Mouse (Mus musculus) yolk sac, embryonic 10.5 days (tissue): ENCODE data around the gene Rps6ka3.

Experiments
- DNase-seq: peaks from one replicate; pipeline ENCODE4 v3.0.0-alpha.2; 2017; ENCODE audit warnings: low spot score

Rps6ka3 gene

DNA sequence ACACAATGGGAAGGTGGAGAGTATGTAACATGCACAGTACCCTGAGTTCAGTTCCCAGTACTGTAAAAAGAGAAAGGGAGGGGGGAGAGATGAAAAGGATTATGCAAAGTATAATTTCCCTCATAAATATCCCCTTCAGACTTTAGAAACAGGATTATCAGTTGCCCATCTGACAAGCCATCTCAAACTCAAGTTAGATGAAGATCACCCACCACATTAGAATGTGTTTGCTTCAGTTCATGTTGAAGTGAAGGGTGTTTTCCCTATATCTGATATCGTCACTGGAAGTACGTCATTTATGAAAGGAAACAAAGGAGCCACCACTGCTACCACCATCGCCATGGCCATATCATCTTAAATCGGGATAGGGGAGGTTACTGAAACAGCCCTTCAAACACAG, at the start of gene Rps6ka3:
TSS of gene Rps6ka3 (plus strand) at position 301 of the 400 bp plus-strand sequence.
- no peak for DNase-seq

GRCm38 (mm10) chrX:159169200-159169599, 40.9 kb upstream of the Rps6ka3 start:
- DNase-seq = no peak

- DNase-seq = no peak
These were observed 38.5 kb upstream of the Rps6ka3 start for GRCm38 (mm10) chrX:159171579-159171978.

GRCm38 (mm10) chrX:159191581-159191980, 18.5 kb upstream of the Rps6ka3 start:
- DNase-seq = no peak

GRCm38 (mm10) chrX:159199495-159199894, 10.6 kb upstream of the Rps6ka3 start:
- DNase-seq = no peak

DNA sequence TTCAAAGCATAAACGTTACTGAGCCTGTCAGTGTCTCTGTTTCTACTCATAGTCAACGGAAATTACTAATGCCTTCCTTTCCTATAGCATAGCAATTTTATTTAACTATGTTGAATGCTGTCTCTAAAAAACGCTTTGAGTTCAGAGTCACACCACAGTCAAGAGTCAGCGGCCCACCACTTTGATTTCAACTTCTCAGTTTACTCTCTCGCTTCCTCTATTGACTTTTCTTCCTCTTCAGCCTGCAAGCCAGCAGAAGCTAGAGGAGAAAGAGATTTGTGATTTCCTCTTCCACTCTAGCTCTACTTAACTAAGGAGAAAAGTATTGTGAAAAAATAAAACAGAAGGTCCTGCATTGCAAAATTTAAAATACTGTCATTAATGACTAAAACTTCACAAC, 10.0 kb upstream of the Rps6ka3 start:
- DNase-seq = no peak

- DNase-seq = no peak
These were observed 931 bp downstream of the Rps6ka3 start for GRCm38 (mm10) chrX:159210892-159211583.

- DNase-seq = no peak
These were observed 5.1 kb downstream of the Rps6ka3 start for GRCm38 (mm10) chrX:159215253-159215652.

GRCm38 (mm10) chrX:159222474-159222873, 12.4 kb downstream of the Rps6ka3 start:
- DNase-seq = no peak

DNA sequence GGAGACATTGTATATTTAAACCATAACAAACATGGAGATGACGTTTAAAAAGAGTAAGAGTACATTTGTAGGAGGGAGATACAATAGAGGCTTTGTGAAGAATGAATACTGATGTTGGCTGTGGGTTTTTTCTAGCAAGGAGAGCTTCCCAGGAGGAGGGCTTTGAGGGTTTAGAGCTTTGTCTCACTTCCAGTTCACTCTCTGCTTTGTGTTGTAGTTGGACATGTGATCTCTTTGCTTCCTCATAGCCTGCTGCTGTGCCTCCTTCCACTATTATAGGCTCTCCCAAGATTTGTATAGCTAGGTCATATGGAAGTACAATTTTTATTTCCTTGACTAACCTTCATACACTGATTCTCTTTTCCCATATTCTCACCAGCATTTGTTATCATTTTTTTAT, 27.2 kb downstream of the Rps6ka3 start:
- DNase-seq = no peak

GRCm38 (mm10) chrX:159254001-159254884, 44.1 kb downstream of the Rps6ka3 start:
- peak; percentile 58 for DNase-seq

DNA sequence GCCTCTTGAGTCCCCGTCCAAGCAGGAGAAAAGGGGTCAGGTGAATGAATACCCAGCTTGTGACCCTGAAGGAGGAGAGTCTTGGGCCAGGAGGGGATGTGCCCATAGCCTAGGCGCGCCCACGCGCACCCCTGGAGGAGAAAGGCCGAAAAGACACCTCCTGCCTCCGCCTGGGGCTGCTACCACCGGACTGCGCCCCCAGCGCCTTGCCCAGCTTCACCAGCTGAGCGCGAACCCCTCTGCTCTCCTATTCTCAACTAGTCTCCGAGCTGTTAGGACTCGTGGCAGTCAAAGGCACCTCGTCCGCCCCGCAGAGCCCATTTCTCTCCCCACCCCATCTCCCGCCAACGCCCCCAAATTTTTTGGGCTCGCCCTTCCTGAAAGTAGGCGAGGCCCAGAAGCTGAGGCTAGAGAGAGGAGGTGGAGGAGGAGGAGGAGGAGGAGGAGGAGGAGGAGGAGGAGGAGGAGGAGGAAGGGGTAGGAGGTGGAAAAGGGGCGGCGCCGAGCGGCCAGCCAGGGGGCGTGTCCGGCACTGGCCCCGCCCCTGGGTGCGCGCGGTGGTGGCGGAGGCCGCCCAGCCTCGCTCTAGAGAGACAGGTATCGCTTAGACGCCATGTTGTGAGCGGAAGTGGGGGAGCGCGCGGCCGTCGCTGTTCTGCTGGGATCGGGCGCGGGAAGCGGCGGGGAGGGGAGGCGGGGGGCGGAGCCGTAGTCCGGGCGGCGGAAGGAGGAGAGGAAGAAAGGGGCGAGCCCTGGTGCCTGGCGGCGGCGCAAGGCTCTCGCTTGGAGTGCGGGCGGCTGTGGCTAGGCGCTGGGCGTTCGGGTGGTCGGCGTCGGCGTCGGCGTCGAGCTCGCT, 45.2 kb downstream of the Rps6ka3 start:
- DNase-seq = peak; percentile 91

DNA sequence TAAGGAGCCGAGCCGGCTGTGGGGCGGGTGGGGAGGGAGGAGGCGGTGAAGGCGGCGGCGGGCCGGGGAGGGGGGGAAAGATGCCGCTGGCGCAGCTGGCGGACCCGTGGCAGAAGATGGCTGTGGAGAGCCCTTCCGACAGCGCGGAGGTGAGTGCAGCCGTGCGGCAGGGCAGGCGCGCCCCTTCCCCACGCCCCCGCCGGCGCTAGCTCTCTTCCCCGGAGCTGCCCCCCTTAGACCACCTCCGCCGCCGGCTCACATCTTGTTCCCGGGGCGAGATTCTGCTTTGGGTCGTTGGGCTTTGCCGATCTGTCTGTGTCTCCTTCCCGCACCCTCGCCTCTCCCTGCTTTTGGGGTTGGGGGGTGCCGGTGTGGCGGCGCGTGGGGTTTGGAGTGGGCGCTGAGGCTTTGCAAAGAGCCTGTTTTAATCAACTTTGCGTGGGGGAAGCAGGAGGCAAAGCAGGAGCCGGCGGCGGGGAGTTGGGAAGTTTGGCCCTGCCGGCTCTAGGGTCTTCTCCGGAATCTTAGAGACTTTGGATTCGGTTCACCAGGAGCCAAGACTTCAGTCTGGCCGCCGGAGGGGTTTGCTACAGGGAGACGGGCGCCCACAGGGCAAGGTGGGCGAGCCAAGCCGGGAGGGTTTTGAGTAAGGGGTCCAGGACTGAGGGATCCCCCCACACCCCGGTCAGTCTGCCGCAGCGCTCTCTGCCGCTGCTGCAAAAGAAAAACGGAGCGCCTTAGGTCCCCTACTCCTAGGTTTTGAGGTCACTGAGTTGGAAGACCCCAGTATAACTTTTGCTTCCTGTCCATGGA, 46.1 kb downstream of the Rps6ka3 start:
- DNase-seq = peak; percentile 3

GRCm38 (mm10) chrX:159256921-159257421, 46.9 kb downstream of the Rps6ka3 start:
- peak; percentile 31 for DNase-seq

DNA sequence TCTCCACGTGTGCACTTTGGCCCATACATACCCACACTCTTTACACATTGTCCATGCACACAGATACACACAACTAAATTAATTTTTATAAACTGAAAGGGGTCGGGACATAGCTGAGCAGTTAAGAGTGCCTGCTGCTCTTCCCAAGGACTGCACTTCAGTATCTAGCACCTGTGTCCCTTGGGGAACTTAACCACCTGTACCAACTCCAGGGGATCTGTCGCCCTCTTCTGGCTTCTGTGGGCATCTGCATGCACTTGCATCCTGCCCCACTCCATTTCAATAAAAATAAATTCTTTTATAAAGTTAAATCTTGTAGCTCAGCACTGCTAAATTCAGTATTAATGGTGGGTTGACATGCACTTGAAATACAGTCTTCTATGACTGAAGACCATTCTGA, 54.6 kb downstream of the Rps6ka3 start:
- no peak for DNase-seq

- no peak for DNase-seq
These were observed 59.0 kb downstream of the Rps6ka3 start for GRCm38 (mm10) chrX:159269072-159269471.

DNA sequence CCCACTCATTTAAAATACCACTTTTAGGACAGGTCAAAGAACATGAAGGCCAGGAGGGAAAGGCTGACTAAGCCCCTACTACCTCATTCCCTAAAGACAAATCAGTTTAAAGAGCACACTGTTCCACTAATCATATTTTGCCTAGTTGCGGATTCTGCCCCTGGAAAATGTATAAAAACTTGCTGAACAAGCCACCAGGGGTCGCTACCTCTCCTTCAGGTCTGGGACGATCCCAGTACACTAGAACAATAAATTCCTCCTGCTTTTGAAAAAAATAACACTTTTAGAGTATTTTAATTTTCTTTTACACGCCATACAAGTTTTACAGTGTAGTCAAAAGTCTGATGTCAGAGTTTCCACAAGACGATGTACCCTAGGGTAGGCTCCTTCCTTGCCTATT, 76.7 kb downstream of the Rps6ka3 start:
- DNase-seq = no peak

DNA sequence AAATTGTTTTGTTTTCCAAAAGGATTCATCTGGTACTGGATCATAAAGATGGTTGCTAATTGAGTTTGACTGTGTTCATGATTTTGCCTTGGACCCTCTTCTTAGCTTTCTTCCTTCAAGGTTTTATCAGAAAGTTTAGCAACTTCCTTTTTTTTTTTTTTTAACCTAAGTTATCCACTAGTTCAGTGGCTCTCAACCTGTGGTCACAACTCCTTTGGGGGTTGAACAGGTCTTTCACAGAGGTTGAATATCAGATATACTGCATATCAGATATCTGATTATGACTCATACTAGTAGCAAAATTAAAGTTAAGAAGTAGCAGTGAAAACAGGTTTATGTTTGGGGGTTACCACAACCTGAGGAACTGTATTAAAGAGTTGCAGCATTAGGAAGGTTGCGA, 85.8 kb downstream of the Rps6ka3 start:
- DNase-seq = no peak

- no peak for DNase-seq
These were observed 92.5 kb downstream of the Rps6ka3 start for GRCm38 (mm10) chrX:159302349-159303311.

DNA sequence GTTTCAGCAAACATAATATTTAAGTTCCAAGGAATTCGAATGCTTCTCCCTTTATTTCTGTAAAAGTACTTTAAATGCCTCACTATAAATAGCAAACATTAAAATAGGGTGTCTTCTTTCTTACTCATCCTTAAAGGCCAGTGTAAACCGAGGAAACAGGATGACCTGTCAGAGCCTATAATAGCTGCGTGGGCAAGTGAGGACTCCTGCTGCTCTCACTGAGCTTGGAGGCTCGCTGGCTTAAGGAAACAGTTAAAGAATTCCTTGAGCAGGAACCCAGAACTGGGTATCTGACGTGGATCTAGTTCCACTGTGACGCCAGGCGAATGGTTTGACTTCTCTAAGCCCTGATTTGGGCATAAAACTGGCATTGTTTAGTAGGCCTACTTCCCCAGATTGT, 105.2 kb downstream of the Rps6ka3 start:
- no peak for DNase-seq
